Mouse (Mus musculus) hindbrain, embryonic 16.5 days (tissue): ENCODE measurements around the gene Pogk. TPM values are rescaled to one million over a fixed set of nuclear protein-coding genes. Genes with fewer than 3 reads are reported as not detected.

Experiments
- ATAC-seq: fragments of 200-750 bp; cut with Nextera tagmentation; 2 replicates; pipeline ENCODE4 v1.8.0; 2017; ENCODE audit warnings: moderate TSS enrichment, moderate library complexity
- H3K27ac ChIP-seq: fragments of 300-500 bp; sonication (generic); 2 replicates; pipeline ENCODE4 v1.5.1; 2014; ENCODE audit warnings: low read depth, mild to moderate bottlenecking, control low read depth, low read length, moderate library complexity
- H3K27me3 ChIP-seq: fragments of 300-500 bp; sonication (generic); replicated peaks from 2 replicates; pipeline ENCODE4 v1.6.1; 2014; ENCODE audit warnings: low read length; ENCODE audit not compliant: control insufficient read depth, insufficient read depth
- H3K36me3 ChIP-seq: fragments of 300-500 bp; sonication (generic); 2 replicates; pipeline ENCODE4 v1.6.1; 2014; ENCODE audit warnings: mild to moderate bottlenecking, low read length, moderate library complexity, mixed read lengths; ENCODE audit not compliant: control insufficient read depth, insufficient read depth
- H3K4me1 ChIP-seq: fragments of 300-500 bp; sonication (generic); 2 replicates; pipeline ENCODE4 v1.6.1; 2014; ENCODE audit warnings: low read depth, low read length; ENCODE audit not compliant: control insufficient read depth, insufficient read depth
- H3K4me2 ChIP-seq: fragments of 300-500 bp; sonication (generic); 2 replicates; pipeline ENCODE4 v1.6.1; 2014; ENCODE audit warnings: mild to moderate bottlenecking, low read length, control low read depth, moderate library complexity
- H3K4me3 ChIP-seq: fragments of 300-500 bp; sonication (generic); 2 replicates; pipeline ENCODE4 v1.5.1; 2014; ENCODE audit warnings: mild to moderate bottlenecking, low read length, control low read depth, moderate library complexity
- H3K9ac ChIP-seq: fragments of 300-500 bp; sonication (generic); 2 replicates; pipeline ENCODE4 v1.6.1; 2014; ENCODE audit warnings: low read depth, mild to moderate bottlenecking, control low read depth, low read length, moderate library complexity
- H3K9me3 ChIP-seq: fragments of 300-500 bp; sonication (generic); 2 replicates; pipeline ENCODE4 v1.6.1; 2014; ENCODE audit warnings: mild to moderate bottlenecking, low read length, moderate library complexity; ENCODE audit not compliant: control insufficient read depth
- WGBS: fragments of 180-500 bp; shearing (Covaris S2); extraction: QIAGEN DNeasy Blood & Tissue Kit; methylation state at CpG from one replicate; pipeline ENCODE4 v1.1.7; 2014; 5-methylcytosine and 5-hydroxymethylcytosine counted together
- polyA plus RNA-seq: library from polyadenylated mRNA; unstranded; fragments of >200 nt; fragmentation: Nextera tagmentation; extraction: Ambion mirVana; gene quantifications from 2 replicates; pipeline ENCODE4 v1.2.1, GENCODE M21; 2015

Pogk gene
- polyA plus RNA-seq, 1 experiment from 2014 or later, result 26.8 TPM

DNA sequence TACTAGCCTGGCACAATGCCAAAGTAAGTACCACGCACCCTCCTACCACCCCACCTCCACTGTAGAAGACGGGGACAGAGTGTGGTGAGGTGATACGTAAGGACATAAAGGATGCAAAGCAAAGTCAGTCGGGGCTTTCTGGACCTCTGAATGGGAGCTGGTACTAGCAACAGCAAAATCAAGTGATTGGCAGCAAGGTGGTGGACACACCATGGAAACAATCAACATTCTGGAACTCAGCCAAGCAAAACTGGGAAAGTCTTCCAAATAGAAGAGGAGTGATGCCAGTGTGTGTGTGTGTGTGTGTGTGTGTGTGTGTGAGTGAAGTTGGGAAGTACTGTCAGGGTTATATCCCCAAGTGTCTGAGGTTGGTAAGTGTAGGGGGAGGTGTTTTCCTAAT, 7.7 kb downstream of the Pogk start:
- peaks cover 46% of the 10 kb centered on the region for H3K36me3 ChIP-seq
- H3K4me2 ChIP-seq, result no peak overlapping the region
- H3K9me3 ChIP-seq, result no peaks in the 10 kb centered on the region
- no peak overlapping the region for H3K4me3 ChIP-seq
- no peak overlapping the region for H3K27ac ChIP-seq
- 0 out of 2 replicates have a peak, but pooled peaks cover under 1% of the 10 kb centered on the region for H3K4me1 ChIP-seq
- WGBS, result 54% methylated on average over 4 of the region's 4 CpGs
- no peak overlapping the region for H3K9ac ChIP-seq
- peak; percentile 43 for ATAC-seq
- H3K27me3 ChIP-seq, result no peaks in the 10 kb centered on the region

DNA sequence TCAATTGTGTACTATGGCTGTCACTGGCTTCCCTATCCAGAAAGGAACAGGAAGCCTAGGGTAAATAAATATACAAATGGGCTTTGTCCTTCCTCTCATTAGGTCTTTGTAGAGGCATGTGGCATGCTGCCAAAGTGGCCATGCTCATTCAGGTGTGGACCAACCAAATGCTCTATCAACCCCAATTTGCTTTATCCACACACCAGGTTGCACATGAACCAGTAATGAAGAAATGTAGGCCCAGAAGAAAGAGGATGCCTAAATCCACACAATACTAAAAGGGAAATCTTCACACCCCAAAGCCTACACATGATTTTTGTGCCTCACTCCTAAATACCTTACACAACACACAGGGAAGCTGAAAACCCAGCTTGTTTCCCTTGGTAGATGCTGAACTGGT, 8.2 kb downstream of the Pogk start:
- Histone ChIP-seq H3K4me1 (no peaks in the 10 kb centered on the region), H3K27me3 (no peaks in the 10 kb centered on the region), H3K9ac (no peak overlapping the region), H3K36me3 (peaks cover 46% of the 10 kb centered on the region), H3K4me3 (no peak overlapping the region), H3K4me2 (no peak overlapping the region), H3K27ac (no peak overlapping the region), H3K9me3 (no peaks in the 10 kb centered on the region)
- peak; percentile 16; the same call in 1 of the 2 replicates for ATAC-seq

DNA sequence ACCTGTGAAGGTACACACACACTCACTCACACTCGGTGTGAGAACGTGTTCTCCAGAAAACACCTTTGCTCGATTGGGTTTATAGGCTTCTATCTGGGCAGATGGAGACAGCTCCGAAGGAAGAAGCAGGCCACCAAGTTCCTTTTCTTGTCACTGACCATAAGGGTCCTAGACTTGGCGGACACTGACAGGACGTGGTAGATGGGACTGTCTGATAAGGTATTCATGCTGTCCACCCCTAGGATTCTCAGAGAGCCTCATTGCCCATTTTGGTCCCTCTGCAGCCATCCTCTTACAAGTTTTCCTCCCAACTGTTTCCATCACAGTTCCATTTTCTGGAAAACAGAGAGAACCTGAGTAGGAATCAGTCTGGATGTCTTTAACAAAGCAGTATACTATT, 13.3 kb downstream of the Pogk start:
- H3K9me3 ChIP-seq, result no peaks in the 10 kb centered on the region
- no peaks in the 10 kb centered on the region for H3K4me1 ChIP-seq
- WGBS, result 95% methylated on average over 6 of the region's 6 CpGs
- ATAC-seq, result no peak
- no peak overlapping the region for H3K4me2 ChIP-seq
- H3K27me3 ChIP-seq, result no peaks in the 10 kb centered on the region
- H3K36me3 ChIP-seq, result peaks cover 49% of the 10 kb centered on the region
- H3K4me3 ChIP-seq, result no peak overlapping the region
- H3K9ac ChIP-seq, result no peak overlapping the region
- H3K27ac ChIP-seq, result no peak overlapping the region

DNA sequence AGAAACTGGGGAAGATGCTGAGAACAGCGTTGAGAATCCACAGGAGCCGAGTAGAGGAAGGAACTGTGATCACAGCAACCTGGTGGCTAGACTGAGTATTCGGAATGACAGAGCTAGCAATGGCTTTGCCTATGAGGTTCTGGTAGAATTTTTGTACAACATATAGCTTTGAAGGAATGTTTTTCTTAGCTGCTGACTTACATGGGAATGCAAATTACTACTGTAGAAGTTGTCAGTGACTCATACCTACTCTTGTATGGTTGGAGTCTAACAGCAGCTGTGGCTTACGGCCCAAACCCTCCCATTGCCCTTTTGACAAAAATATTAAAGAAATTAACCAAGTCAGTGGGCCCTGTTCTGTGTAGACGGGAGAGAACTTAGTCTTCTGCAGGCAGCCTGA, 14.0 kb downstream of the Pogk start:
- Histone ChIP-seq H3K9me3 (no peaks in the 10 kb centered on the region), H3K4me2 (no peak overlapping the region), H3K36me3 (peaks cover 49% of the 10 kb centered on the region), H3K9ac (no peak overlapping the region), H3K4me1 (no peaks in the 10 kb centered on the region), H3K27me3 (no peaks in the 10 kb centered on the region), H3K27ac (no peak overlapping the region), H3K4me3 (no peak overlapping the region)
- WGBS, result 85% methylated on average over 5 of the region's 5 CpGs
- no peak for ATAC-seq

DNA sequence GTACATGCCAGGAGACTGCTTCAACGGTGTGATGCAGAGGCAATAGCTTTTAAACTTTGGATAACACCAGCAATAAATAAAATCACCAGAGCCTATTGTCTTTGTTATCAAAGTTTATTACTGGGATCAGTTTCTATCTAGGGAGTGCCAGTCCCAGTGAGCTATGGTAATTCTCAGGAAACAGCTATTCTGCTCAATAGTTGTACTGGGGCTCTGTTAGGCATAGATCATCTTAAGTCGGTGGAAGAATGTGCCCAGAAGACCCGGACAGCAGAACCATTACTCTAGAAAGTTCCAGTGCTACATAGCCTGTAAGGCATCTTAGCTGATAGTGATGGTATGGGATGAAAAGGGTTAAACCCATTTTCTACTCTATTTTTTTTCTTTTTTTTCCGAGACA, 14.9 kb downstream of the Pogk start:
- H3K27ac ChIP-seq, result no peak overlapping the region
- no peaks in the 10 kb centered on the region for H3K4me1 ChIP-seq
- H3K4me3 ChIP-seq, result no peak overlapping the region
- no peaks in the 10 kb centered on the region for H3K27me3 ChIP-seq
- H3K4me2 ChIP-seq, result no peak overlapping the region
- WGBS, result 79% methylated on average over 4 of the region's 4 CpGs
- no peak for ATAC-seq
- no peak overlapping the region for H3K9ac ChIP-seq
- peaks cover 50% of the 10 kb centered on the region for H3K36me3 ChIP-seq
- H3K9me3 ChIP-seq, result no peaks in the 10 kb centered on the region

DNA sequence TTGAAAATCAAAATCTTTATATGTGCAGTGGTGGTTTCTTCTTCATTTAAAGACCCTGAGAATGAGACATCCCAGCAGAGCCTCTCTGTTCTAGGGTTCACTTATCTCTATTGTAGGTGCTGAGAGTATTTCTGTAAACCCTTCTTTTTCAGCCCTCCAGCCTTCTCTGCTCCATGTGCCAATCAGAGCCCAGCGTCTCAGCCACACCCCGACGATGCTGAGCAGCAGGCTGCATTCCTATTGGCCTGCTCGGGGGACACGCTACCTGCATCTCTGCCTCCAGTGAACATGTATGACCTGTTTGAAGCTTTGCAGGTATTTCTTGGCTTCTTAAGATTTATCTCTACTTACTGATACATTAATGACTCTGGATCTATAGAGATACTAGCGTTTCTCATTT, 18.0 kb downstream of the Pogk start:
- 91% methylated on average over 6 of the region's 6 CpGs for WGBS
- Histone ChIP-seq H3K4me3 (no peak overlapping the region), H3K27ac (no peak overlapping the region), H3K4me1 (no peaks in the 10 kb centered on the region), H3K9me3 (no peaks in the 10 kb centered on the region), H3K4me2 (no peak overlapping the region), H3K27me3 (no peaks in the 10 kb centered on the region), H3K36me3 (peaks cover 46% of the 10 kb centered on the region), H3K9ac (no peak overlapping the region)
- no peak for ATAC-seq

DNA sequence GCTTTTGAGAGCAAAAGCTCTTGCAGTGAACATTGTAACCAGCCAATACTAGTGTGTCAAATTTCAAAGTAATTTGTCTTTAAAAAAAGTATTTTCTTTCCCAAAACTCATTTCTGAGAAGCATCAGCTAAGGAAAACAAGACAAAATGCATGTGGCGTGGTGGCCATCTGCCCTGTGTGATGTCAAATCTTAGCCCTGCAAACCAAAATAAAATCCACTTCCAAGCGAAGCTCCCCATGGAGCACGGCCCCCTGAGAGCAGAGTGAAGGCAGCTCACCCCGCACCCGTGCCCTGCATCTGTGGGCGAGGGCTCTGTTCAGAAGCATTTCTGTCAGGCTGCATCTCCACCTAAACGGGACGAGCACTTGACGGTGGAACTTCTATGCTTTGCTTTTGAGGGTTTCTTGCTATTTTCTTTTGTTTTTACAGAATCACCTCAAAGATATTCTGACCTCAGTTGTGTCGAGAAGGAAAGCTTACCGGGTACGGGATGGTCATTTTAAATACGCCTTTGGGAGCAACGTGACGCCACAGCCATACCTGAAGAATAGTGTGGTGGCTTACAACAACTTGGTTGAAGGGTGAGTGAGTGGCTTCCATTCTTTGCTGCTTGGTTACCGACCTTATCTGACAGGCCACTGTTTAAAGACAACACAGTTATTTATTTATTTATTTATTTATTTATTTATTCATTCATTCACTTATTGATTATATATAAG, 20.1 kb downstream of the Pogk start:
- no peak for ATAC-seq
- 93% methylated on average over 16 of the region's 16 CpGs for WGBS

DNA sequence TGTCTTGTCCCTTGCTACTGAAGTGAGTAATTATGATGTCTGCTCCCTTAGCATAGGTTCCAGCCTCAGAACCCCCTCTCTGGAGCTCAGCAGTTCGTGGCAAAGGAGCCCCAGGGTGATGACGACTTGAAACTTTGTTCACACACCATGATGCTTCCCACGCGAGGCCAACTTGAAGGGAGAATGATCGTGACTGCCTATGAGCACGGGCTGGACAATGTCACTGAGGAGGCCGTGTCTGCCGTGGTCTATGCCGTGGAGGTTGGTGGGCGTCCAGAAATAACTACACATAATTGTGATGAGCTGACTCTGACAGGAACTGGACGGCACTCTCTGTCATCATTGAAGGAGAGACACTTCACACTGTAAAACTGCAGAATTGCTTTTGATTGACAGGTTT, 21.2 kb downstream of the Pogk start:
- Histone ChIP-seq H3K36me3 (peaks cover 45% of the 10 kb centered on the region), H3K9ac (no peak overlapping the region), H3K27me3 (no peaks in the 10 kb centered on the region), H3K27ac (no peak overlapping the region), H3K4me3 (no peak overlapping the region), H3K9me3 (no peaks in the 10 kb centered on the region), H3K4me2 (no peak overlapping the region), H3K4me1 (no peaks in the 10 kb centered on the region)
- ATAC-seq, result no peak
- 91% methylated on average over 11 of the region's 11 CpGs for WGBS

More for the DNA sequence above, 20.1 kb downstream of the Pogk start:
- no peak overlapping the region for H3K4me2 ChIP-seq
- no peaks in the 10 kb centered on the region for H3K9me3 ChIP-seq
- no peaks in the 10 kb centered on the region for H3K4me1 ChIP-seq
- H3K36me3 ChIP-seq, result peaks cover 47% of the 10 kb centered on the region
- no peaks in the 10 kb centered on the region for H3K27me3 ChIP-seq
- H3K27ac ChIP-seq, result no peak overlapping the region
- H3K9ac ChIP-seq, result no peak overlapping the region
- H3K4me3 ChIP-seq, result no peak overlapping the region

DNA sequence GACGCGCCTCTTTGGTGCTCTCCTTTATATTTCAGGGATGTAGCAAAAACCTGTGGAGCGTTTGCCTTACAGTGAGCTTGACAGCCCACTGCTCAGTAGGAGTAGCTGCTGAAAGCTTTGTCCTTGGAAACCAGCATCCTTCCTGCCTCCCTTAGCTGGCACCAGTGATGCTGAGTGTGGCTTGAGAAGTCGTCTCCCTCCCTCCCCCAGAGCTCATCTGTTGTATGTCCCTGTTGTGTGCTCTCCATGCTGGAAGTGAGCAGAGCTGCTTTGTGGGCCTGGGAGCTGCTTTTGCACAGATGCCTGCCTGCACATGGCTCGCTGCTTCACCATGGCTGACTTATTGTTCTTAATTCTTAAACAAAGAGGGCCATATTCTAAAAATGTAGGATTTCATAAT, 24.2 kb downstream of the Pogk start:
- no peak overlapping the region for H3K9ac ChIP-seq
- H3K4me2 ChIP-seq, result no peak overlapping the region
- H3K36me3 ChIP-seq, result peaks cover 28% of the 10 kb centered on the region
- H3K4me1 ChIP-seq, result peaks cover 12% of the 10 kb centered on the region
- no peak overlapping the region for H3K27ac ChIP-seq
- H3K9me3 ChIP-seq, result no peaks in the 10 kb centered on the region
- H3K4me3 ChIP-seq, result no peak overlapping the region
- no peak for ATAC-seq
- H3K27me3 ChIP-seq, result no peaks in the 10 kb centered on the region
- 88% methylated on average over 5 of the region's 5 CpGs for WGBS
